Comparison of ENCODE assay signal across 8 mouse cellular contexts in the genomic region with DNA sequence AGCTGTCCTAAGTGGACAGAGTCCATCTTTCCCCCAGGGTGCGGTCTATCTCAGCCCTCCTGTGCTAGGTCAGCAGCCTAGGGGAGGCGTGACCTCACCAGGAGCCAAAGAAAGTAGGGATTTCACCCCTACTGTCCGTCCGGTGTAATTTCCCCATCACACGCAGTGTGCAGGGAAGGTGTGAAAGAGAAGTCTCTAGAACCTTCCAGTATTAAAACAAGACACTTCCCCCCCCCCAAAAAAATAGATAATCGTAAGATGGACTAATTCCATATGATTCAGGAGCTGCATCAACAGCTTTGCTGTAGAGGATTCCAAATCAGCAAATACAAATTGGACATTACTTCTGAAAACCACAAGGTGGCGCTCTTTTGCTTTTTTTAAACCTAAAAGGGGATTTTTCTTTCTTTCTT. TPM values are rescaled to one million over a fixed set of nuclear protein-coding genes. Genes with fewer than 3 reads are reported as not detected.
DNase-seq lines count a peak whose midpoint lies in the region; ATAC-seq and TF ChIP-seq lines count a peak whose summit lies in the region.

No protein-coding gene starts in this region.

- no peak for DNase-seq in heart, adult 9 months (ENCODE audit: low spot score in 2 of 2)
- DNase-seq in MEL (ENCODE audit: low read depth, low spot score): peak; percentile 75
- peak; percentile 48 for DNase-seq in yolk sac, embryonic 10.5 days (ENCODE audit: low spot score)
- DNase-seq in lung, postnatal 4 days: no peak
- no peak for DNase-seq in layer of hippocampus, postnatal 25 days (ENCODE audit: extremely low spot score in 1 of 2, low spot score in 1 of 2)

- no peaks in the 10 kb centered on the region for H3K36me3 ChIP-seq in heart, embryonic 12.5 days
- H3K36me3 ChIP-seq in MEL (ENCODE audit: control insufficient read depth in 1 of 2, insufficient read depth in 2 of 2, low read length in 2 of 2): no peaks in the 10 kb centered on the region
- no peaks in the 10 kb centered on the region for H3K36me3 ChIP-seq in forebrain, embryonic 15.5 days
- no peaks in the 10 kb centered on the region for H3K36me3 ChIP-seq in liver, embryonic 15.5 days (replicated peaks)

- TF ChIP-seq CTCF in MEL (IDR thresholded peaks at IDR 0.05 in 2 of 3, conservative IDR thresholded peaks at IDR 0.05 in 1 of 3; ENCODE audit: control insufficient read depth in 1 of 3, insufficient read depth in 1 of 3, low read depth in 2 of 3, low read length in 3 of 3, poor library complexity in 1 of 3, severe bottlenecking in 1 of 3): peak; percentile 6 to 67 (median 51); a peak in 4 of 6 replicates

- WGBS in heart, embryonic 12.5 days: 17% methylated on average over 7 of the region's 7 CpGs
- 21% methylated on average over 7 of the region's 7 CpGs for WGBS in forebrain, embryonic 15.5 days
- WGBS in liver, embryonic 15.5 days (ENCODE audit: insufficient replicate concordance): 14% methylated on average over 7 of the region's 7 CpGs

- no peaks in the 10 kb centered on the region for H3K79me2 ChIP-seq in MEL (ENCODE audit: control insufficient read depth, insufficient read depth, low read length, poor library complexity)

- H3K4me3 ChIP-seq in heart, embryonic 12.5 days: 0 out of 2 replicates have a peak overlapping the region, but pooled peaks have one; percentile 17
- H3K4me3 ChIP-seq in MEL (ENCODE audit: control insufficient read depth in 1 of 2, insufficient read depth in 1 of 2, low read depth in 2 of 2, low read length in 2 of 2): peak overlapping the region; percentile 66 to 93
- H3K4me3 ChIP-seq in forebrain, embryonic 15.5 days: no peak overlapping the region
- no peak overlapping the region for H3K4me3 ChIP-seq in liver, embryonic 15.5 days (replicated peaks)

- peaks cover 3% of the 10 kb centered on the region for H3K4me1 ChIP-seq in heart, embryonic 12.5 days (replicated peaks)
- H3K4me1 ChIP-seq in MEL (ENCODE audit: control insufficient read depth in 1 of 2, insufficient read depth in 2 of 2, low read length in 2 of 2): 0 out of 4 replicates have a peak, but pooled peaks cover 0 to under 1% of the 10 kb centered on the region in 2 experiments
- peaks cover 12% of the 10 kb centered on the region; the same call in 1 of the 2 replicates for H3K4me1 ChIP-seq in forebrain, embryonic 15.5 days
- peaks cover 15% of the 10 kb centered on the region for H3K4me1 ChIP-seq in liver, embryonic 15.5 days (replicated peaks)

- TF ChIP-seq POLR2A in MEL (IDR thresholded peaks at IDR 0.05; ENCODE audit: control insufficient read depth in 1 of 2, insufficient read depth in 1 of 2, low read depth in 1 of 2, low read length in 2 of 2, poor library complexity in 1 of 2): no peak

- H3K4me2 ChIP-seq in heart, embryonic 12.5 days: peak overlapping the region; percentile 53
- peak overlapping the region; percentile 16; the same call in 1 of the 2 replicates for H3K4me2 ChIP-seq in forebrain, embryonic 15.5 days (replicated peaks)
- H3K4me2 ChIP-seq in liver, embryonic 15.5 days: peak overlapping the region; percentile 37

- no peaks in the 10 kb centered on the region for H3K9me3 ChIP-seq in heart, embryonic 12.5 days (replicated peaks)
- no peaks in the 10 kb centered on the region for H3K9me3 ChIP-seq in MEL (replicated peaks; ENCODE audit: insufficient read depth, low read length)
- H3K9me3 ChIP-seq in forebrain, embryonic 15.5 days: no peaks in the 10 kb centered on the region
- H3K9me3 ChIP-seq in liver, embryonic 15.5 days (replicated peaks): no peaks in the 10 kb centered on the region

- H3K9ac ChIP-seq in heart, embryonic 12.5 days: no peak overlapping the region
- H3K9ac ChIP-seq in MEL (ENCODE audit: control insufficient read depth, low read depth, low read length, poor library complexity, severe bottlenecking): peak overlapping the region; percentile 65; the same call in 1 of the 2 replicates
- no peak overlapping the region for H3K9ac ChIP-seq in forebrain, embryonic 15.5 days (replicated peaks)
- no peak overlapping the region for H3K9ac ChIP-seq in liver, embryonic 15.5 days

- H3K27me3 ChIP-seq in heart, embryonic 12.5 days (replicated peaks): peaks cover 8% of the 10 kb centered on the region
- no peaks in the 10 kb centered on the region for H3K27me3 ChIP-seq in MEL (ENCODE audit: control insufficient read depth in 1 of 2, insufficient read depth in 2 of 2, low read length in 2 of 2)
- H3K27me3 ChIP-seq in forebrain, embryonic 15.5 days: no peaks in the 10 kb centered on the region
- no peaks in the 10 kb centered on the region for H3K27me3 ChIP-seq in liver, embryonic 15.5 days

- H3K27ac ChIP-seq in heart, embryonic 12.5 days (ENCODE audit: poor library complexity, severe bottlenecking): no peak overlapping the region
- no peak overlapping the region for H3K27ac ChIP-seq in MEL (ENCODE audit: control insufficient read depth, low read depth, low read length)
- H3K27ac ChIP-seq in forebrain, embryonic 15.5 days (replicated peaks): no peak overlapping the region
- no peak overlapping the region for H3K27ac ChIP-seq in liver, embryonic 15.5 days (replicated peaks)

- peak; percentile 83 for TF ChIP-seq RAD21 in MEL (IDR thresholded peaks at IDR 0.05; ENCODE audit: low read depth, low read length)

- no peak for ATAC-seq in heart, embryonic 12.5 days (ENCODE audit: insufficient number of reproducible peaks, low FRiP score)
- ATAC-seq in forebrain, embryonic 15.5 days (replicated peaks): peak; percentile 51; the same call in 1 of the 2 replicates
- no peak for ATAC-seq in liver, embryonic 15.5 days (ENCODE audit: insufficient read depth)

- no peak for TF ChIP-seq EP300 in MEL (IDR thresholded peaks at IDR 0.05; ENCODE audit: low read depth in 1 of 2, low read length in 2 of 2)

TF ChIP-seq in MEL, 35 proteins besides CTCF, POLR2A, EP300 and RAD21:
- TF ChIP-seq TAL1 (IDR thresholded peaks at IDR 0.05; ENCODE audit: low read length): no peak
- no peak for TF ChIP-seq JUND (IDR thresholded peaks at IDR 0.05; ENCODE audit: low read depth, low read length)
- no peak for TF ChIP-seq USF2 (IDR thresholded peaks at IDR 0.05; ENCODE audit: borderline replicate concordance in 1 of 2, insufficient read depth in 1 of 2, low read depth in 1 of 2, low read length in 2 of 2)
- TF ChIP-seq ZMIZ1 (IDR thresholded peaks at IDR 0.05; ENCODE audit: low read depth, low read length): no peak
- peak; percentile 18; the same call in 1 of the 2 replicates for TF ChIP-seq MYC (IDR thresholded peaks at IDR 0.05; ENCODE audit: low read depth, low read length)
- TF ChIP-seq RCOR1 (IDR thresholded peaks at IDR 0.05; ENCODE audit: low read depth, low read length): no peak
- TF ChIP-seq TCF12 (IDR thresholded peaks at IDR 0.05; ENCODE audit: low read depth, low read length): 0 out of 2 replicates have a peak, but pooled peaks have one; percentile 7
- TF ChIP-seq POLR2AphosphoS5 (IDR thresholded peaks at IDR 0.05; ENCODE audit: borderline replicate concordance, low read depth, low read length): no peak
- TF ChIP-seq MXI1 (IDR thresholded peaks at IDR 0.05; ENCODE audit: low read depth, low read length): peak; percentile 47
- TF ChIP-seq SIN3A (IDR thresholded peaks at IDR 0.05; ENCODE audit: low read length): peak; percentile 67
- peak; percentile 66 for TF ChIP-seq SMC3 (IDR thresholded peaks at IDR 0.05; ENCODE audit: low read depth, low read length)
- TF ChIP-seq ETS1 (IDR thresholded peaks at IDR 0.05; ENCODE audit: low read depth, low read length): no peak
- TF ChIP-seq ZNF384 (IDR thresholded peaks at IDR 0.05; ENCODE audit: low read depth, low read length): no peak
- TF ChIP-seq USF1 (IDR thresholded peaks at IDR 0.05; ENCODE audit: low read depth, low read length): no peak
- TF ChIP-seq ZC3H11A (IDR thresholded peaks at IDR 0.05; ENCODE audit: low read depth, low read length): peak; percentile 45

RNA-seq across cellular contexts. Expression of a gene that starts 7.7 kb away (rescaled TPM):
- 3.9 and 4.3 TPM in 2 replicates for polyA plus RNA-seq in heart, embryonic 12.5 days (2016; fragmentation: Nextera tagmentation; extraction: Ambion mirVana)
- 10.9 and 12.3 TPM in 2 replicates for total RNA-seq in MEL (2012; rRNA removed)
- polyA plus RNA-seq in MEL (2012; ENCODE audit: insufficient read depth in 1 of 2, insufficient read length in 2 of 2, low read depth in 1 of 2, low replicate concordance in 2 of 2, missing spikeins in 1 of 2): 1 to 10 TPM in 1 of 2 experiments, not detected in 1; 9.7 TPM
- polyA plus RNA-seq in forebrain, embryonic 15.5 days (2015; fragmentation: Nextera tagmentation; extraction: Ambion mirVana): 4.3 and 4.8 TPM in 2 replicates
- polyA plus RNA-seq in liver, embryonic 15.5 days (2015; fragmentation: Nextera tagmentation; extraction: Ambion mirVana): 0.69 and 0.71 TPM in 2 replicates
- 1 to 10 TPM; 4.9 to 7.5 TPM for total RNA-seq in layer of hippocampus, postnatal 25 days (2021)

Comparison
In these comparisons a context has a peak if more than half of its experiments do, and no peak if none do; other contexts are left out.
1. H3K4me3 ChIP-seq: peak in heart, embryonic 12.5 days (single experiment) and MEL (2 of 2); none in forebrain, embryonic 15.5 days (single experiment) and liver, embryonic 15.5 days (single experiment).
2. DNase-seq: peak in MEL (single experiment) and yolk sac, embryonic 10.5 days (single experiment); none in heart, adult 9 months (0 of 2), lung, postnatal 4 days (0 of 2) and layer of hippocampus, postnatal 25 days (0 of 2).
3. Peak in every context shown above with its lines, with median percentiles within 50 percentile points of each other: H3K4me2 ChIP-seq.